Mouse (Mus musculus) liver, adult 2 months (tissue): ENCODE measurements around the gene C5ar1.

Source experiments
- CTCF ChIP-seq: fragments of 200-500 bp; IDR thresholded peaks from 2 replicates; pipeline ENCODE4 v1.5.1; 2011; ENCODE audit warnings: low read depth, low read length, control low read depth
- POLR2A ChIP-seq: fragments of 200-500 bp; IDR thresholded peaks from 2 replicates; pipeline ENCODE4 v1.6.1; 2011; ENCODE audit warnings: low read length, control low read depth; ENCODE audit not compliant: insufficient read depth; ENCODE audit errors: extremely low read depth

DNA sequence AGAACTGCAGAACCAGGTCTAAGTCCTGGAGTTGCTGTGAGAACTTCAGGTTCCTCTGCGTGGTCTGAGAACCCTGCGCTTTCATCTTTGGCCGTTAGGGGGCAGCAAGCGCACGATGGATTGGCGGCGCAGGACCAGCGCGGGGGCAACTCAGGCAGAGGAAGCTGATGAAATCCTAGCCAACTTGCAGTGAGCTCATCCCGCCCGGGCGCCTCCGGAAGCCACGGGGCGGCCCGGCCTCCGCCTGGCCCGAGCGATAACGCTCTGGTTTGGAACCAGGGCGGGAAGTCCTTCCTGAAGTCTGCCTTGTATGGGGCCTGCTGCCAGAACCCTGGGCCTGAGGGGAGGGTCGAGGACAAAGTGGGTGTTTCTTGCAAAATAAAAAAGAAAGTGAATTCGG is 35.5 kb upstream of the C5ar1 start:
- peak; percentile 98 for TF ChIP-seq CTCF
- 0 out of 2 replicates have a peak, but pooled peaks have one; percentile 17 for TF ChIP-seq POLR2A
